Mouse (Mus musculus) left cerebral cortex, postnatal 36 days (tissue): ENCODE measurements around the gene Actl6a. TPM values are rescaled to one million over a fixed set of nuclear protein-coding genes. Genes with fewer than 3 reads are reported as not detected.
A peak's percentile ranks its signal among the peaks of the same experiment; 100 is the strongest.
"Not testable (repeated sequence)": the region's sequence is repeated elsewhere in the genome, so short reads cannot be mapped to it uniquely, and the experiment has no call there.

Experiments
- DNase-seq, 2 experiments: peaks; one replicate each; pipeline ENCODE4 v3.0.0; 2021 to 2022; ENCODE audit warnings: low spot score in 2 of 2, mixed read lengths in 1 of 2
- intact Hi-C: fragments of 180-260 bp; cut with DNase I; formaldehyde crosslinking; loops from one replicate; pipeline ENCODE4 v1.15.1; 2025
- total RNA-seq, 2 experiments: library from RNA; stranded (reverse); gene quantifications; 2 replicates each; pipeline ENCODE4 v1.2.3; 2021

Actl6a gene
- total RNA-seq, 2 experiments from 2014 or later, result 16.6 to 18.0 TPM

GRCm38 (mm10) chr3:32691841-32692240, 14.3 kb upstream of the Actl6a start:
- no peak for DNase-seq
- intact Hi-C loops, result no loop called here

- no peak for DNase-seq
- intact Hi-C loops, result no loop called here
These were observed 11.9 kb upstream of the Actl6a start for GRCm38 (mm10) chr3:32694211-32694610.

GRCm38 (mm10) chr3:32694737-32695582, 11.1 kb upstream of the Actl6a start:
- intact Hi-C loops, result no loop called here
- DNase-seq, result no peak

- DNase-seq, result no peak
- intact Hi-C loops, result no loop called here
These were observed 10.5 kb upstream of the Actl6a start for GRCm38 (mm10) chr3:32695583-32695980.

- peak; percentile 86 to 92 for DNase-seq
- intact Hi-C loops, result loop anchor here (1.0 kb wide), 1 partner anchor 88 kb away; no protein-coding TSS in a partner anchor
These were observed 7.8 kb upstream of the Actl6a start for GRCm38 (mm10) chr3:32698228-32698863.

DNA sequence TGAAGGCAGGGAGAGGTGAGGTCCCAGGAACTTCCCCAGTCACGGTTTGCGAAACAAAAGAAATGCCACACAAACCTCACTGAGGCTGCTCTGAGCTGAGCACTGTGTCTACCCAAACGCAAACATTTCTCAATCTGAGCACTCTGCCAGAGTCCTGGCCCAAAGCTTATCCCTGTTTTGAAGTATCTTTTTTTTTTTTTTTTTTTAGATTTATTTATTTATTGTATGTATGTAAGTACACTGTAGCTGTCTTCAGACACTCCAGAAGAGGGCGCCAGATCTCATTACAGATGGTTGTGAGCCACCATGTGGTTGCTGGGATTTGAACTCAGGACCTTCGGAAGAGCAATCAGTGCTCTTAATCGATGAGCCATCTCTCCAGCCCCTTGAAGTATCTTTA, 2.1 kb upstream of the Actl6a start:
- DNase-seq, intact Hi-C loops: not testable (repeated sequence)

GRCm38 (mm10) chr3:32704632-32705031, 1.5 kb upstream of the Actl6a start:
- intact Hi-C loops, result not testable (repeated sequence)

GRCm38 (mm10) chr3:32708052-32708367, 1.9 kb downstream of the Actl6a start:
- intact Hi-C loops, result no loop called here
- no peak for DNase-seq

More at GRCm38 (mm10) chr3:32704632-32705031, 1.5 kb upstream of the Actl6a start:
- not testable (repeated sequence) for DNase-seq

- DNase-seq, result peak; percentile 94 to 96
- intact Hi-C loops, result no loop called here
These were observed 2.5 kb downstream of the Actl6a start for GRCm38 (mm10) chr3:32708368-32709231.

- intact Hi-C loops, result no loop called here
- DNase-seq, result no peak
These were observed 3.3 kb downstream of the Actl6a start for GRCm38 (mm10) chr3:32709388-32709787.

DNA sequence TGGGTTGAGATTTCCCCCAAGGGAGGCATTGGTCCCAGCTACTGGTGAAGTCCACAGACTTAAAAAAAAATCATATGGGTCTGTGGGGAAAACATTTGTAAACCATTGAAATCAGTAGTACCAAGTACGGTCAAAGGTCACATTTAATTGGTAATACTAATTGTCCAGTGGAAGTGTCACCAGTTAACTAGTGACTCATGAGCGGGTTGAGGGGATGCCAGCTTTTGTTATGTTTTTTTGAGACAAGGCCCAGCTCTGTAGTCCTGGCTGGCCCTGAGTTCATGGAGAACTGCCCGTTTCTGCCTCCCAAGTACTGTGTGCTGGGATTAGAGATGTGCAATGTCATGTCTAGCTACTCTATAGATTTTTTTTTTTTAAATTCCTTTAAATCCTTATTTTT, 7.6 kb downstream of the Actl6a start:
- no peak for DNase-seq
- intact Hi-C loops, result no loop called here

DNA sequence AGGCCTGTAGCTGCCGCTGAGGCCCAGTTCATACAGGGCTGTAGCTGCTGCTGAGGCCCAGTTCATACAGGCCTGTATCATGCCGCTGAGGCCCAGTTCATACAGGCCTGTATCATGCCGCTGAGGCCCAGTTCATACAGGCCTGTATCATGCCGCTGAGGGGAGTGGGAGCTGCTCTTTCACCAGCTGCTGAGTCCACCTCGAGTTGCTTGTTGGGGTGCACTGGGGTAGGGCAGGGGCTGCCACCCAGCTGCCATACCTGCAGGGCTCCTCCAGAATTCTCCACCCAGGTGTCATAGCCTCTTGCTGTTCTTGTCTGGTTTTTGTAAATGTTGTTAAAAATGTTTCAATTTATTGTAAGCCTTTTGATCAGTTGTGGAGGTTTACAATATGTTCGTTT, 11.3 kb downstream of the Actl6a start:
- DNase-seq, intact Hi-C loops: not testable (repeated sequence)

- DNase-seq, result no peak
- intact Hi-C loops, result no loop called here
These were observed 12.2 kb downstream of the Actl6a start for GRCm38 (mm10) chr3:32718271-32718670.

DNA sequence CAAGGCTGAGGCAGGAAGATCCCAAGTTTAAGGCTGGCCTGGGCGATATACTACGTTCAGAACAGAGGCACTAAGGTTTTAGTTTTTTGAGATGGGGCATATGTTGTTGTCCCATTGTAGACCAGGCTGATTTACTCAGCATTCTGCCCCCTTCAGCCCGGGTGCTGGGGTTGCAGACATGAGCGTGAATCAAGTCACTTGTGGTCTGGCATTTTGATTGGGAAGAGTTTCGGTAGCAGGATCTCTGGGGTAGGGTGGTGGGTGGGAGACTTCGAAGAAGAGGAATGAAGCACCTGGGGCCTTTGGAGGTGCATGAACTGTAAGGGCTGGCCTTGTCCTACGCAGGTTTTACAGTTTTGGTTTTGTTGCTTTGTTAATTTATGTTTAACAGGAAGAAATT, 18.1 kb downstream of the Actl6a start:
- DNase-seq, result no peak
- intact Hi-C loops, result no loop called here

GRCm38 (mm10) chr3:32725951-32726350, 19.9 kb downstream of the Actl6a start:
- intact Hi-C loops, result no loop called here
- no peak for DNase-seq

- intact Hi-C loops, result no loop called here
These were observed 21.8 kb downstream of the Actl6a start for GRCm38 (mm10) chr3:32727861-32728260.

GRCm38 (mm10) chr3:32736244-32737171, 30.4 kb downstream of the Actl6a start, which contains the start of gene Ndufb5:
Gene Ndufb5 (plus strand): TSS chr3:32736990.
- intact Hi-C loops, result loop anchor here (2.0 to 5.0 kb wide), 2 partner anchors 80 to 1066 kb away; partner anchors contain the start of gene Usp13
- peak; percentile 99 for DNase-seq

More at GRCm38 (mm10) chr3:32727861-32728260, 21.8 kb downstream of the Actl6a start:
- DNase-seq, result no peak

DNA sequence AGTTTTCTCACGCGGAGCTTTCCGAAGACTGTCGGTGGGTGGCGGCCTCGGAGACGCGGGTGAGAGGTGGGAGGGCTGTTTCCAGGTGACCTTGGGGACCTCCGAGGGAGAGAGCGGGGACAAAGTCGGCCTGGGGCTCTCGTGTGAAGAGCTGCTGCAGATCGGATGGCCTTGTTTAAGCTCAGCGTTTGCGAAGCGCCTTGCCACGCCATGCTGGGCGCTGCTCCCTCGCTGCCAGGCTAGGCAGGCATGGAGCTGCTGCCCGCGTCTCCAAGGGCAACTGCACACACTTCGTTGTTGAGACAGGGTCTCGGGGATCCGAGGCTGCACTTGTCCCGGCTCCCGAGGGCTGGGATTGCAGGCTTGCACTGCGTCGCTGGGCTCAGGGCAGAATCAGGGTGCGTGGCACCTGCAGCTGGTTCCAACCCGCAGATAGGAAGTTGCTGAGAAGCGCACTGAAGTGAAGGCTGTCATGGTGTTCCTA, 31.1 kb downstream of the Actl6a start, which contains the start of gene Mrpl47:
Gene Mrpl47, minus strand, starts transcription at position 434 of the 484 bp plus-strand sequence.
- no peak for DNase-seq
- intact Hi-C loops, result loop anchor here (2.0 to 5.0 kb wide), 2 partner anchors 80 to 1065 kb away; partner anchors contain the start of gene Usp13
